Mouse (Mus musculus) thymus, adult 2 months (tissue): ENCODE measurements around the gene Prkg1. TPM values are rescaled to one million over a fixed set of nuclear protein-coding genes. Genes with fewer than 3 reads are reported as not detected.

ENCODE experiments used
- DNase-seq: peaks from one replicate; pipeline ENCODE4 v3.0.0; 2021
- H3K27ac ChIP-seq: fragments of 200-500 bp; 2 replicates; pipeline ENCODE4 v1.5.1; 2012; ENCODE audit warnings: low read length, control low read depth; ENCODE audit not compliant: control insufficient read depth, insufficient read depth
- H3K27me3 ChIP-seq: fragments of 200-500 bp; 2 replicates; pipeline ENCODE4 v1.6.1; 2012; ENCODE audit warnings: mild to moderate bottlenecking, low read length, moderate library complexity, mixed read lengths; ENCODE audit not compliant: control insufficient read depth, insufficient read depth
- H3K36me3 ChIP-seq: fragments of 200-500 bp; 2 replicates; pipeline ENCODE4 v1.6.1; 2012; ENCODE audit warnings: mild to moderate bottlenecking, low read length, moderate library complexity; ENCODE audit not compliant: control insufficient read depth, insufficient read depth
- H3K4me1 ChIP-seq: fragments of 200-500 bp; replicated peaks from 2 replicates; pipeline ENCODE4 v1.6.1; 2012; ENCODE audit warnings: low read length; ENCODE audit not compliant: control insufficient read depth, insufficient read depth
- H3K4me3 ChIP-seq: fragments of 200-500 bp; 2 replicates; pipeline ENCODE4 v1.5.1; 2012; ENCODE audit warnings: mild to moderate bottlenecking, low read length, control low read depth, moderate library complexity; ENCODE audit not compliant: control insufficient read depth, insufficient read depth
- CTCF ChIP-seq: fragments of 200-500 bp; IDR thresholded peaks from 2 replicates; pipeline ENCODE4 v1.5.1; 2012; ENCODE audit warnings: mild to moderate bottlenecking, control low read depth, low read length, moderate library complexity, borderline replicate concordance; ENCODE audit not compliant: control insufficient read depth, poor library complexity, insufficient read depth; ENCODE audit errors: extremely low read depth
- POLR2A ChIP-seq: fragments of 200-500 bp; IDR thresholded peaks from 2 replicates; pipeline ENCODE4 v1.6.1; 2012; ENCODE audit warnings: mild to moderate bottlenecking, low read length, control low read depth, moderate library complexity; ENCODE audit not compliant: control insufficient read depth, poor library complexity, insufficient read depth; ENCODE audit errors: extremely low read depth
- WGBS: fragments of 180-500 bp; shearing (Covaris S2); methylation state at CpG from one replicate; pipeline ENCODE4 v1.1.7; 2018; 5-methylcytosine and 5-hydroxymethylcytosine counted together
- polyA plus RNA-seq: library from polyadenylated mRNA; depleted of rRNA; stranded (reverse); fragments of >200 nt; gene quantifications from 2 replicates; pipeline ENCODE4 v1.2.3, GENCODE M21; 2012

Prkg1 gene
- polyA plus RNA-seq, 1 experiment, result 0.26 TPM

GRCm38 (mm10) chr19:30998572-30998971 lies 766.3 kb downstream of the Prkg1 start:
- WGBS, result 66% methylated on average over 2 of the region's 2 CpGs
- no peaks in the 10 kb centered on the region for H3K36me3 ChIP-seq
- no peak overlapping the region for H3K27ac ChIP-seq
- H3K4me3 ChIP-seq, result no peak overlapping the region
- no peaks in the 10 kb centered on the region for H3K27me3 ChIP-seq
- no peak for DNase-seq
- TF ChIP-seq POLR2A (no peak), CTCF (no peak)
- H3K4me1 ChIP-seq, result no peaks in the 10 kb centered on the region

- H3K27ac ChIP-seq, result no peak overlapping the region
- no peak overlapping the region for H3K4me3 ChIP-seq
- no peaks in the 10 kb centered on the region for H3K4me1 ChIP-seq
- TF ChIP-seq POLR2A (no peak), CTCF (no peak)
- DNase-seq, result no peak
- 97% methylated on average over 4 of the region's 4 CpGs for WGBS
- H3K27me3 ChIP-seq, result no peaks in the 10 kb centered on the region
- H3K36me3 ChIP-seq, result no peaks in the 10 kb centered on the region
Observed at GRCm38 (mm10) chr19:30990390-30990789, 774.4 kb downstream of the Prkg1 start.

- WGBS, result 97% methylated on average over 4 of the region's 4 CpGs
- Histone ChIP-seq H3K27ac (no peak overlapping the region), H3K4me1 (no peaks in the 10 kb centered on the region), H3K27me3 (no peaks in the 10 kb centered on the region), H3K36me3 (no peaks in the 10 kb centered on the region), H3K4me3 (no peak overlapping the region)
- TF ChIP-seq POLR2A, result no peak
- TF ChIP-seq CTCF, result no peak
- no peak for DNase-seq
Observed at GRCm38 (mm10) chr19:30982436-30982835, 782.4 kb downstream of the Prkg1 start.

DNA sequence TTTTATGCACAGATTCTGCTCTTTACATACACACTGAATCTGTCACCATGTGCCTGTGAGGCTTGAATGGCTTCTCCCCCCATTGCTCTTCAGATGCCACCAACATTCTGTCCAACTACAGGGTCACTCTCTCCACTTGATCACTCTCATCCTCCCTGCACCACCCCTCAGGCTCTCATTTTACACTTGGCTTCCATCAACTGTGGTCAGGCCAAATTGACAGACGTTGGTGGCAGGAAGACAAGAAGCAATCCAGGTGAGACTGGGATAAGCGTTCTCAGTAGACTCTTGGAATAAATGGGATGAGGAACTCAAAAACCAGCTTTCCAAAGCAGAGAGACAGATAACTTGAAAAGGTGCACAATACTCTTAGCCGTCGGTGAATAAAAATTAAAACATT lies 786.7 kb downstream of the Prkg1 start:
- DNase-seq, result no peak
- no peaks in the 10 kb centered on the region for H3K4me1 ChIP-seq
- WGBS, result 96% methylated on average over 4 of the region's 4 CpGs
- no peak overlapping the region for H3K4me3 ChIP-seq
- no peak overlapping the region for H3K27ac ChIP-seq
- H3K36me3 ChIP-seq, result no peaks in the 10 kb centered on the region
- no peak for TF ChIP-seq POLR2A
- no peak for TF ChIP-seq CTCF
- no peaks in the 10 kb centered on the region for H3K27me3 ChIP-seq

DNA sequence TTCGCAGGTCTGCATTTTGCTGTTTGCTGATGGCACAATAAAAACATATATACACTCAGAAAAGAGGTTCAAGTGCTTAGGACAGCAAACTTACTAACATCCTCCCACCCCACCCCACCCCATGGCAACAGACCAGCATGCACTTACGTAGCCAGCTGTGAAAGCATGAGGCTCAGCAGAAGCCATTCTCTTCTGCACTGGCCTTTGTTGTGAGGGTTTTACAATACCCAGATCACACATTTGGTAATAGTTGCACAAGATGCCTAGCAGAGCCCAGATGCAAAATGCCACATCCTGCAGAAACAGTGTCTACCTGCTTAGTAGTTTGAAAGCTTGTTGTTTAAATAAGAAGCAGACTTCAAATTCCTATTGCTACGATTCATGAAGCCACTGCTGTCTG lies 814.2 kb downstream of the Prkg1 start:
- TF ChIP-seq CTCF (no peak), POLR2A (no peak)
- Histone ChIP-seq H3K36me3 (no peaks in the 10 kb centered on the region), H3K27me3 (no peaks in the 10 kb centered on the region), H3K4me3 (no peak overlapping the region), H3K27ac (no peak overlapping the region), H3K4me1 (no peaks in the 10 kb centered on the region)
- WGBS, result 93% methylated on average over 3 of the region's 3 CpGs
- DNase-seq, result no peak

GRCm38 (mm10) chr19:30948202-30948601 lies 816.6 kb downstream of the Prkg1 start:
- Histone ChIP-seq H3K27ac (no peak overlapping the region), H3K27me3 (no peaks in the 10 kb centered on the region), H3K4me1 (no peaks in the 10 kb centered on the region), H3K4me3 (no peak overlapping the region), H3K36me3 (no peaks in the 10 kb centered on the region)
- TF ChIP-seq CTCF (no peak), POLR2A (no peak)
- DNase-seq, result no peak
- WGBS, result 72% methylated on average over 1 of the region's 1 CpGs

DNA sequence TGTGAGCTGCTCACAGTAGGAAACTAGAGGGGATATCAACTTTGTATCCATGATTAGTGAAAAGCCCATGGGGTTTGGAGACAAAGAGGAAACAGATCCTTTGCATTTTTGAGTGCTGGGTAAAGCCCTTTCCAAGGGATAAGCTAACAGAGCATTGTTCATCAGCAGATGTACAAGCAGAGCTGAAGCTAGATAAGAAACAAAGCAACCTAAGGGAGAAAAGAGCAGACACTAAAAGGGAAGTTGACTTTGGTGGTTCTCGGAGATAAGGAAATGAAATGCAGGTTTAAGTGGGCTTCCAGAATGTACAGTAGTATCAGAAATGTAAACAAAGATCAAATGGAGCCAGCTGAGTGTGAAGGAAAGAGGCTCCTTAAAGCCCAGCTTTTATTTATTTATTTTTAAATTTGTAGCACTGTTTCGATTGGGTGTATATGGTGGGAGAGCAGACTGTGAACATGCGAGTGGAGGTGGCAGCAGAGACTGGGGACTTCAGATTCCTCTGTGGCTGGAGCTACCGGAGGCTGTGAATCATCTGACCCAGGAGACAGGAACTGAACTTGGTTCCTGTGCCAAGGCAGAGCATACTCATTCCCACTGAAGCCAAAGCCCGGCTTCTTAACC lies 822.4 kb downstream of the Prkg1 start:
- WGBS, result 14% methylated on average over 5 of the region's 5 CpGs
- DNase-seq, result no peak
- no peak for TF ChIP-seq CTCF
- no peak for TF ChIP-seq POLR2A
- Histone ChIP-seq H3K27me3 (no peaks in the 10 kb centered on the region), H3K4me1 (no peaks in the 10 kb centered on the region), H3K4me3 (no peak overlapping the region), H3K36me3 (no peaks in the 10 kb centered on the region), H3K27ac (no peak overlapping the region)
